Mouse (Mus musculus): ENCODE measurements around the gene Dcdc2c. TPM values are rescaled to one million over a fixed set of nuclear protein-coding genes. Genes with fewer than 3 reads are reported as not detected.

The Dcdc2c gene
- polyA plus RNA-seq, 1 experiment = 19.6 TPM

GRCm38 (mm10) chr12:28587949-28588348 lies 35.8 kb upstream of the Dcdc2c start:
- Histone ChIP-seq H3K4me3 (ENCODE audit: control insufficient read depth, low read depth, low read length) (no peak overlapping the region), H3K36me3 (ENCODE audit: control insufficient read depth, insufficient read depth, low read length) (no peaks in the 10 kb centered on the region), H3K4me1 (ENCODE audit: control insufficient read depth, insufficient read depth, low read length) (peaks cover 9% of the 10 kb centered on the region), H3K27me3 (ENCODE audit: control insufficient read depth, insufficient read depth, low read length) (no peaks in the 10 kb centered on the region), H3K27ac (ENCODE audit: control insufficient read depth, insufficient read depth, low read depth, low read length) (no peak overlapping the region)
- no peak for TF ChIP-seq POLR2A (IDR thresholded peaks at IDR 0.05; ENCODE audit: control insufficient read depth, low read depth, low read length)
- TF ChIP-seq CTCF (IDR thresholded peaks at IDR 0.05; ENCODE audit: control insufficient read depth, insufficient read depth, insufficient replicate concordance, low read depth, low read length) = no peak

- H3K4me1 ChIP-seq (ENCODE audit: control insufficient read depth, insufficient read depth, low read length) = peaks cover 4% of the 10 kb centered on the region
- H3K27me3 ChIP-seq (ENCODE audit: control insufficient read depth, insufficient read depth, low read length) = no peaks in the 10 kb centered on the region
- H3K4me3 ChIP-seq (ENCODE audit: control insufficient read depth, low read depth, low read length) = no peak overlapping the region
- no peaks in the 10 kb centered on the region for H3K36me3 ChIP-seq (ENCODE audit: control insufficient read depth, insufficient read depth, low read length)
- no peak overlapping the region for H3K27ac ChIP-seq (ENCODE audit: control insufficient read depth, insufficient read depth, low read depth, low read length)
- TF ChIP-seq POLR2A (IDR thresholded peaks at IDR 0.05; ENCODE audit: control insufficient read depth, low read depth, low read length) (no peak), CTCF (IDR thresholded peaks at IDR 0.05; ENCODE audit: control insufficient read depth, insufficient read depth, insufficient replicate concordance, low read depth, low read length) (no peak)
These were observed 31.8 kb upstream of the Dcdc2c start for GRCm38 (mm10) chr12:28584036-28584435.

GRCm38 (mm10) chr12:28582423-28582822 lies 30.2 kb upstream of the Dcdc2c start, which contains the start of gene Allc:
Allc (minus strand) TSS chr12:28582523.
- H3K27ac ChIP-seq (ENCODE audit: control insufficient read depth, insufficient read depth, low read depth, low read length) = peak within 1 kb of the TSS; percentile 68
- TF ChIP-seq POLR2A (IDR thresholded peaks at IDR 0.05; ENCODE audit: control insufficient read depth, low read depth, low read length) (peak; percentile 80; the same call in 1 of the 2 replicates), CTCF (IDR thresholded peaks at IDR 0.05; ENCODE audit: control insufficient read depth, insufficient read depth, insufficient replicate concordance, low read depth, low read length) (no peak)
- H3K36me3 ChIP-seq (ENCODE audit: control insufficient read depth, insufficient read depth, low read length) = no peaks in the 10 kb centered on the region
- H3K4me3 ChIP-seq (ENCODE audit: control insufficient read depth, low read depth, low read length) = peak within 1 kb of the TSS; percentile 86
- H3K27me3 ChIP-seq (ENCODE audit: control insufficient read depth, insufficient read depth, low read length) = no peaks in the 10 kb centered on the region
- peaks cover 4% of the 10 kb centered on the region for H3K4me1 ChIP-seq (ENCODE audit: control insufficient read depth, insufficient read depth, low read length)

GRCm38 (mm10) chr12:28579132-28579531 lies 26.9 kb upstream of the Dcdc2c start:
- peaks cover 4% of the 10 kb centered on the region for H3K4me1 ChIP-seq (ENCODE audit: control insufficient read depth, insufficient read depth, low read length)
- no peaks in the 10 kb centered on the region for H3K27me3 ChIP-seq (ENCODE audit: control insufficient read depth, insufficient read depth, low read length)
- peak; percentile 76; the same call in 1 of the 2 replicates for TF ChIP-seq CTCF (IDR thresholded peaks at IDR 0.05; ENCODE audit: control insufficient read depth, insufficient read depth, insufficient replicate concordance, low read depth, low read length)
- TF ChIP-seq POLR2A (IDR thresholded peaks at IDR 0.05; ENCODE audit: control insufficient read depth, low read depth, low read length) = no peak
- H3K27ac ChIP-seq (ENCODE audit: control insufficient read depth, insufficient read depth, low read depth, low read length) = no peak overlapping the region
- H3K36me3 ChIP-seq (ENCODE audit: control insufficient read depth, insufficient read depth, low read length) = no peaks in the 10 kb centered on the region
- peak overlapping the region; percentile 79 for H3K4me3 ChIP-seq (ENCODE audit: control insufficient read depth, low read depth, low read length)

- Histone ChIP-seq H3K27me3 (ENCODE audit: control insufficient read depth, insufficient read depth, low read length) (no peaks in the 10 kb centered on the region), H3K27ac (ENCODE audit: control insufficient read depth, insufficient read depth, low read depth, low read length) (no peak overlapping the region), H3K4me1 (ENCODE audit: control insufficient read depth, insufficient read depth, low read length) (peaks cover 2% of the 10 kb centered on the region; the same call in 1 of the 2 replicates), H3K4me3 (ENCODE audit: control insufficient read depth, low read depth, low read length) (peak overlapping the region; percentile 11), H3K36me3 (ENCODE audit: control insufficient read depth, insufficient read depth, low read length) (no peaks in the 10 kb centered on the region)
- TF ChIP-seq POLR2A (IDR thresholded peaks at IDR 0.05; ENCODE audit: control insufficient read depth, low read depth, low read length) = no peak
- TF ChIP-seq CTCF (IDR thresholded peaks at IDR 0.05; ENCODE audit: control insufficient read depth, insufficient read depth, insufficient replicate concordance, low read depth, low read length) = no peak
These were observed 25.9 kb upstream of the Dcdc2c start for GRCm38 (mm10) chr12:28578147-28578546.

- no peaks in the 10 kb centered on the region for H3K36me3 ChIP-seq (ENCODE audit: control insufficient read depth, insufficient read depth, low read length)
- peaks cover 2% of the 10 kb centered on the region; the same call in 1 of the 2 replicates for H3K4me1 ChIP-seq (ENCODE audit: control insufficient read depth, insufficient read depth, low read length)
- no peak overlapping the region for H3K27ac ChIP-seq (ENCODE audit: control insufficient read depth, insufficient read depth, low read depth, low read length)
- no peaks in the 10 kb centered on the region for H3K27me3 ChIP-seq (ENCODE audit: control insufficient read depth, insufficient read depth, low read length)
- no peak overlapping the region for H3K4me3 ChIP-seq (ENCODE audit: control insufficient read depth, low read depth, low read length)
- TF ChIP-seq POLR2A (IDR thresholded peaks at IDR 0.05; ENCODE audit: control insufficient read depth, low read depth, low read length) (no peak), CTCF (IDR thresholded peaks at IDR 0.05; ENCODE audit: control insufficient read depth, insufficient read depth, insufficient replicate concordance, low read depth, low read length) (no peak)
These were observed 23.3 kb upstream of the Dcdc2c start for GRCm38 (mm10) chr12:28575366-28576070.

GRCm38 (mm10) chr12:28572241-28572640 lies 20.0 kb upstream of the Dcdc2c start:
- H3K27ac ChIP-seq (ENCODE audit: control insufficient read depth, insufficient read depth, low read depth, low read length) = no peak overlapping the region
- H3K4me1 ChIP-seq (ENCODE audit: control insufficient read depth, insufficient read depth, low read length) = no peaks in the 10 kb centered on the region
- H3K36me3 ChIP-seq (ENCODE audit: control insufficient read depth, insufficient read depth, low read length) = no peaks in the 10 kb centered on the region
- H3K27me3 ChIP-seq (ENCODE audit: control insufficient read depth, insufficient read depth, low read length) = no peaks in the 10 kb centered on the region
- no peak overlapping the region for H3K4me3 ChIP-seq (ENCODE audit: control insufficient read depth, low read depth, low read length)
- TF ChIP-seq CTCF (IDR thresholded peaks at IDR 0.05; ENCODE audit: control insufficient read depth, insufficient read depth, insufficient replicate concordance, low read depth, low read length) (no peak), POLR2A (IDR thresholded peaks at IDR 0.05; ENCODE audit: control insufficient read depth, low read depth, low read length) (no peak)

All from testis, adult 2 months (tissue).